Mouse (Mus musculus) embryonic facial prominence, embryonic 12.5 days (tissue): ENCODE data around the gene Casp7. TPM values are rescaled to one million over a fixed set of nuclear protein-coding genes. Genes with fewer than 3 reads are reported as not detected.

Source experiments
- ATAC-seq: fragments of 200-750 bp; cut with Nextera tagmentation; 2 replicates; pipeline ENCODE4 v1.8.0; 2017; ENCODE audit not compliant: insufficient number of reproducible peaks, insufficient read depth, low FRiP score, low TSS enrichment
- H3K27ac ChIP-seq: fragments of 300-500 bp; sonication (generic); 2 replicates; pipeline ENCODE4 v1.5.1; 2016; ENCODE audit warnings: mild to moderate bottlenecking
- H3K27me3 ChIP-seq: fragments of 300-500 bp; sonication (generic); 2 replicates; pipeline ENCODE4 v1.6.1; 2016; ENCODE audit warnings: mild to moderate bottlenecking, moderate library complexity
- H3K36me3 ChIP-seq: fragments of 300-500 bp; sonication (generic); 2 replicates; pipeline ENCODE4 v1.6.1; 2016; ENCODE audit warnings: mild to moderate bottlenecking
- H3K4me1 ChIP-seq: fragments of 300-500 bp; sonication (generic); 2 replicates; pipeline ENCODE4 v1.6.1; 2016
- H3K4me2 ChIP-seq: fragments of 300-500 bp; sonication (generic); replicated peaks from 2 replicates; pipeline ENCODE4 v1.6.1; 2016; ENCODE audit warnings: mild to moderate bottlenecking, moderate library complexity
- H3K4me3 ChIP-seq: fragments of 300-500 bp; sonication (generic); 2 replicates; pipeline ENCODE4 v1.5.1; 2016; ENCODE audit warnings: mild to moderate bottlenecking
- H3K9ac ChIP-seq: fragments of 300-500 bp; sonication (generic); 2 replicates; pipeline ENCODE4 v1.6.1; 2016; ENCODE audit warnings: mild to moderate bottlenecking, moderate library complexity
- H3K9me3 ChIP-seq: fragments of 300-500 bp; sonication (generic); 2 replicates; pipeline ENCODE4 v1.6.1; 2016; ENCODE audit warnings: mild to moderate bottlenecking, moderate library complexity
- WGBS: fragments of 180-500 bp; shearing (Covaris S2); methylation state at CpG from one replicate; pipeline ENCODE4 v1.1.7; 2016; 5-methylcytosine and 5-hydroxymethylcytosine counted together
- polyA plus RNA-seq: library from polyadenylated mRNA; unstranded; fragments of >200 nt; fragmentation: Nextera tagmentation; extraction: Ambion mirVana; gene quantifications from 2 replicates; pipeline ENCODE4 v1.2.1, GENCODE M21; 2016

Gene Casp7
- polyA plus RNA-seq, 1 experiment from 2014 or later = 32.1 TPM

DNA sequence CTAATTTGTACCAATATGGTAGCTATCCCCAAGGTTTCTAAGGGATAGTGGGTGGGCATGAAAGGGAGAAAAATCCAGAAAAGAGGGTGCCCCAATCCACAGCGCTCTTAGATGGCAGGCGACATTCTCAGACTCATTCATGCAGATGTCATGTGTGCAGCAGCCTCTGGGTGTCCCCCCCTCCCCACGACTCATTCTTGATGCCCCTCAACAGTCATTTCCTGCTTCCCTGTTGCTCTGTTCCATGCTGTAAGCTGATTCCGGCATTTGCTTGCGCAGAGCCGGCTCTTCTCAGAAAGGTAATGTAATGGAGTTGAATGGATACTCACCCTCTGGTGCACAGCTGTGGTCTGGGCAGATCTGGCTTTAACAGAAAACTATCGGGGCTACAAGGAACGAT, 33.4 kb downstream of the Casp7 start:
- Histone ChIP-seq H3K36me3 (peaks cover 6% of the 10 kb centered on the region; the same call in 1 of the 2 replicates), H3K4me3 (no peak overlapping the region), H3K4me2 (no peak overlapping the region), H3K27ac (no peak overlapping the region), H3K4me1 (peaks cover 9% of the 10 kb centered on the region), H3K9me3 (no peaks in the 10 kb centered on the region), H3K27me3 (no peaks in the 10 kb centered on the region), H3K9ac (no peak overlapping the region)
- WGBS = 53% methylated on average over 8 of the region's 8 CpGs
- no peak for ATAC-seq

DNA sequence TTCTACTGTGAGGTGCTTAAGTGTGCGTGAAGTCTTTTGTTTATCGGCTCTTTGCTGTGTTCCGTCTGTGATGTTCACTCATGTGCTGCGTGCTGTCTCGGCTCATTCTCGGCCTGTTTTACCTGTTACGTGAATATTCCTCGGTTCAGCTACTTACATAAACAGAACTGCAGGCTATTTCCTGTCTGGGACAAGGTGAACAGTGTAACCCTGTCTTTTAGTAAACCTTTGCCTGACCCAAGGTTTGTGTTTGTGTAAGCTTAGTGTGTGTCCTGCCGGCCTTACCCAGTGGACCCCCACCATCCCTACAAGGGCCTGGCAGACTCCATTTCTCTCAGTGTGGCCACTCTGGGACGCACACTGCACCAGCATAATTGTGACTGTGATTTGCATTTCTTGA, 35.8 kb downstream of the Casp7 start:
- H3K4me3 ChIP-seq = no peak overlapping the region
- H3K9ac ChIP-seq = no peak overlapping the region
- peaks cover 12% of the 10 kb centered on the region for H3K4me1 ChIP-seq
- H3K4me2 ChIP-seq = no peak overlapping the region
- H3K9me3 ChIP-seq = no peaks in the 10 kb centered on the region
- H3K36me3 ChIP-seq = peaks cover 20% of the 10 kb centered on the region
- H3K27ac ChIP-seq = no peak overlapping the region
- ATAC-seq = no peak
- no peaks in the 10 kb centered on the region for H3K27me3 ChIP-seq
- 48% methylated on average over 10 of the region's 10 CpGs for WGBS

DNA sequence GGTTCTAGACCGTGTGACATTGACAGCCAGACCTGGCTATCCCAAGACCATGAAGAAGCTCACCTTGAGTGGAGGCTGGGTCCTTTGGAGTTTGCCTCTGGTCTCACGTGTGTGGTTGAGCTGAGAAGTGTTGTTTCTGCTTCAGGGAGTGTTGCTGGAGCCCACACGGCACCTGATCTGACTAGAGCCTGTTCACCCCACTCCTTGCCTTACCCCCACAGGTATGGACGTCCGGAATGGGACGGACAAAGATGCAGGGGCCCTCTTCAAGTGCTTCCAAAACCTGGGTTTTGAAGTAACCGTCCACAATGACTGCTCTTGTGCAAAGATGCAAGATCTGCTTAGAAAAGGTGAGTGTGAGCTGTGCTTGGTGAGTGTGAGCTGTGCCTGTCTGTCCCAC, 36.7 kb downstream of the Casp7 start:
- Histone ChIP-seq H3K27ac (no peak overlapping the region), H3K4me3 (no peak overlapping the region), H3K4me2 (no peak overlapping the region), H3K27me3 (no peaks in the 10 kb centered on the region), H3K36me3 (peaks cover 20% of the 10 kb centered on the region), H3K9ac (no peak overlapping the region), H3K4me1 (peaks cover 12% of the 10 kb centered on the region), H3K9me3 (no peaks in the 10 kb centered on the region)
- ATAC-seq = no peak
- WGBS = 91% methylated on average over 7 of the region's 7 CpGs

GRCm38 (mm10) chr19:56436380-56436779, 39.5 kb downstream of the Casp7 start:
- Histone ChIP-seq H3K4me3 (no peak overlapping the region), H3K4me1 (peaks cover 12% of the 10 kb centered on the region), H3K9ac (no peak overlapping the region), H3K27ac (no peak overlapping the region), H3K36me3 (peaks cover 20% of the 10 kb centered on the region), H3K4me2 (no peak overlapping the region), H3K9me3 (no peaks in the 10 kb centered on the region), H3K27me3 (no peaks in the 10 kb centered on the region)
- ATAC-seq = no peak
- WGBS = 81% methylated on average over 13 of the region's 13 CpGs

DNA sequence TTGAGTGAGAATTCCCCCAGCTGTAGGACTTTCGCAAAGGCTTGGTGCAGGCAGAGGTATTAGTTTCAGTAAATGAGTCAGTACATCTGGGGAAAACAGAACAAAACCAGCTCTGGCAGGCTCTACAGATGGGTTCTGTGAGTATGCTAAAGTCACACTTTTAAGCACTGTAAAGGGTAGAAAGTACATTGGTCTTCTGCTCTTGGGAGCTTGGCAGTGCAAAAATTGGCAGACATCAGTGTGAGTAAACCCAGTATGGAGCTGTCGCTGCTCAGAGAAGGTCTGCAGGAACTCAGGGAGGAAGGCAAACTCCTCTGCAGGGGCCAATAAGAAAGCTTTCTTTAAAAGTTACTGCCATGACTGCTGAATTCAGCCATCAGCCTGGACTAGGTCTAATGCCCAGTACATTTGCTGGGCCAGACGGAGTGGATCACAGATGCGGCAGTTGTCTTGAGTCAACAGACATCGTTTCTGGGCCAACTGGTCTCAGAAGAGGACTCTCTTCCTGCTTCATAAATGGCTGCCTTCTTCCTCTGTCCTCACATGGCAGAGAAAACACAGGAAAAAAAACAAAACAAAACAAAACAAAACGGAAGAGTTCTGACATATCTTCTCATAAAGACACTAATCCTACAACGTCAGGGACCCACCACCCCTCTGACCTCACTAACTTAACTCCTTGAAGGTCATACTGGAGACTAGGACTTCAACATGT, 41.6 kb downstream of the Casp7 start:
- Histone ChIP-seq H3K9ac (no peak overlapping the region), H3K27me3 (no peaks in the 10 kb centered on the region), H3K9me3 (no peaks in the 10 kb centered on the region), H3K27ac (no peak overlapping the region), H3K4me2 (no peak overlapping the region), H3K4me3 (no peak overlapping the region), H3K4me1 (peaks cover 2% of the 10 kb centered on the region; the same call in 1 of the 2 replicates), H3K36me3 (peaks cover 20% of the 10 kb centered on the region)
- no peak for ATAC-seq
- 74% methylated on average over 7 of the region's 7 CpGs for WGBS

GRCm38 (mm10) chr19:56439072-56439434, 42.1 kb downstream of the Casp7 start:
- peaks cover 2% of the 10 kb centered on the region; the same call in 1 of the 2 replicates for H3K4me1 ChIP-seq
- 90% methylated on average over 6 of the region's 6 CpGs for WGBS
- ATAC-seq = no peak
- no peak overlapping the region for H3K4me2 ChIP-seq
- no peaks in the 10 kb centered on the region for H3K9me3 ChIP-seq
- H3K36me3 ChIP-seq = peaks cover 20% of the 10 kb centered on the region
- H3K9ac ChIP-seq = no peak overlapping the region
- no peak overlapping the region for H3K4me3 ChIP-seq
- no peaks in the 10 kb centered on the region for H3K27me3 ChIP-seq
- H3K27ac ChIP-seq = no peak overlapping the region

DNA sequence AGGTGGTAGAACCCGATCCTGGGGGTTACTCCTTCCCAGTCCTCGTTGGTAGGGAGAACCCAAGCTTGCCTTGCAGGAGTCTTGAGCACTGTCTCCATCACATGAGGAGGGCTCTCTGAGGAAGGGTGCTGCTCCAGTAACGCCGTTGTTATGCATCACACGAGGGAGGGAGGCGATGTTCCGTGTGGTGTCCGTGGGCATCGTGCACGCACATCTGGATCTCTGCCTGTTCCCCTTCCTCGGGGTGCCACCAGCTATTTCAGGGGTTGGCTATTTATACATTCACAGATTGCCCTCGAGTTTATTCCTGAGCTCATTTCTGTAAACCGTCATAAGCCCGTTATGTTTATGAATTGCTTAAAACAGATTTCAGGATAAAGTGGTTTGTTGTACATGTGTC, 46.5 kb downstream of the Casp7 start:
- 0 out of 2 replicates have a peak, but pooled peaks cover 3% of the 10 kb centered on the region for H3K4me1 ChIP-seq
- 82% methylated on average over 14 of the region's 14 CpGs for WGBS
- no peak overlapping the region for H3K27ac ChIP-seq
- no peak for ATAC-seq
- H3K27me3 ChIP-seq = no peaks in the 10 kb centered on the region
- no peak overlapping the region for H3K4me2 ChIP-seq
- H3K9ac ChIP-seq = no peak overlapping the region
- no peak overlapping the region for H3K4me3 ChIP-seq
- H3K36me3 ChIP-seq = no peaks in the 10 kb centered on the region
- no peaks in the 10 kb centered on the region for H3K9me3 ChIP-seq

GRCm38 (mm10) chr19:56448784-56449183, 51.9 kb downstream of the Casp7 start:
- Histone ChIP-seq H3K27me3 (no peaks in the 10 kb centered on the region), H3K9me3 (no peaks in the 10 kb centered on the region), H3K4me1 (0 out of 2 replicates have a peak, but pooled peaks cover 3% of the 10 kb centered on the region), H3K4me3 (no peak overlapping the region), H3K36me3 (no peaks in the 10 kb centered on the region), H3K4me2 (no peak overlapping the region), H3K9ac (no peak overlapping the region), H3K27ac (no peak overlapping the region)
- ATAC-seq = no peak
- 92% methylated on average over 4 of the region's 4 CpGs for WGBS

DNA sequence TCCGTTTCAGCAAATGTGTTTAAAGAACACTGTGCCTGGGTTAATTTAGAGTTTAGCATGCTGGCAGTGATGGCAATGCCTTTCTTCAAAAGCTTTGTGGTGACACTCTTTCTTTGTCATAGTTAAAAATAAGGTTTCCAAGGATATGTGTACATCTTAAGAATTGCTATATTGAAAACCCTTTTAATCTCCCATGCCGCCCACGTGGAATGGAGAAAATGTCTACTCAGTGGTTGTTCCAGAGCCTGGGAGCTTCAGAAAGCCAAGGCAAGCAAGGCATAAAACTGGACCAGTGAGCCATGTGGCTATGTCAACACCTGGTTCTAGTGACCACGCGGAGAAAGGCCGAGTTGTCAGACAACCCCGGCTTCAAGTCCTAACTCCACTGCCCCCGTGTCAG, 52.6 kb downstream of the Casp7 start:
- no peak for ATAC-seq
- no peak overlapping the region for H3K9ac ChIP-seq
- H3K36me3 ChIP-seq = no peaks in the 10 kb centered on the region
- no peaks in the 10 kb centered on the region for H3K27me3 ChIP-seq
- 0 out of 2 replicates have a peak, but pooled peaks cover 3% of the 10 kb centered on the region for H3K4me1 ChIP-seq
- H3K27ac ChIP-seq = no peak overlapping the region
- H3K9me3 ChIP-seq = no peaks in the 10 kb centered on the region
- WGBS = 88% methylated on average over 8 of the region's 8 CpGs
- no peak overlapping the region for H3K4me3 ChIP-seq
- no peak overlapping the region for H3K4me2 ChIP-seq

DNA sequence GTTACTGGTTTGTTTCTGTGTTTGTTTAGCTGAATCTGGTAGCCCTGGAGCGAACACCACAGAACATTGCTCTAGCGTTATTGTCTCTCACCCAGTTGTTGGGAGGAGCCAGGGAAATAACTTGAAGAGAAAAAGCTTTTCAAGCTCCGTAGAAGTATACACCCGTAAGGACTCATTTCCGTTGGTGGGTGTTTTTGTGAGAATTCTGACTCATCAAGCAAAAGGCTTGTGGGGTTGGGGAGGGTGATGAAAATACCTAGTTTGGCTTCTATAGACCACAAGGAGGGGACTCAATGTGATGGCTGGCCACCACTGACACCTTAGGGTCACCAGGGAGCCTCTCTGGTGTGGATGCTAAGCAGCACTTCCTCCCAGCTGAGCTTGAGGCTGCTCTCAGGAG, 54.0 kb downstream of the Casp7 start:
- H3K9me3 ChIP-seq = no peaks in the 10 kb centered on the region
- H3K27me3 ChIP-seq = peaks cover under 1% of the 10 kb centered on the region; the same call in 1 of the 2 replicates
- no peak overlapping the region for H3K4me2 ChIP-seq
- WGBS = 88% methylated on average over 5 of the region's 5 CpGs
- no peaks in the 10 kb centered on the region for H3K4me1 ChIP-seq
- ATAC-seq = no peak
- no peak overlapping the region for H3K4me3 ChIP-seq
- no peak overlapping the region for H3K27ac ChIP-seq
- H3K9ac ChIP-seq = no peak overlapping the region
- no peaks in the 10 kb centered on the region for H3K36me3 ChIP-seq

GRCm38 (mm10) chr19:56451867-56452266, 54.9 kb downstream of the Casp7 start:
- no peak for ATAC-seq
- Histone ChIP-seq H3K4me1 (no peaks in the 10 kb centered on the region), H3K4me3 (no peak overlapping the region), H3K27me3 (peaks cover 5% of the 10 kb centered on the region; the same call in 1 of the 2 replicates), H3K9me3 (no peaks in the 10 kb centered on the region), H3K36me3 (no peaks in the 10 kb centered on the region), H3K9ac (no peak overlapping the region), H3K4me2 (no peak overlapping the region), H3K27ac (no peak overlapping the region)
- 81% methylated on average over 4 of the region's 4 CpGs for WGBS

- no peak overlapping the region for H3K27ac ChIP-seq
- no peak for ATAC-seq
Measured at GRCm38 (mm10) chr19:56452421-56452820, 55.5 kb downstream of the Casp7 start.

More at GRCm38 (mm10) chr19:56452421-56452820, 55.5 kb downstream of the Casp7 start:
- Histone ChIP-seq H3K36me3 (no peaks in the 10 kb centered on the region), H3K9ac (no peak overlapping the region), H3K4me2 (no peak overlapping the region), H3K27me3 (peaks cover 5% of the 10 kb centered on the region; the same call in 1 of the 2 replicates), H3K4me3 (no peak overlapping the region), H3K4me1 (0 out of 2 replicates have a peak, but pooled peaks cover under 1% of the 10 kb centered on the region), H3K9me3 (no peaks in the 10 kb centered on the region)
- WGBS = 85% methylated on average over 2 of the region's 2 CpGs
